Mouse (Mus musculus): ENCODE measurements around the gene Capn10. TPM values are rescaled to one million over a fixed set of nuclear protein-coding genes. Genes with fewer than 3 reads are reported as not detected.

Capn10 gene
- polyA plus RNA-seq, 1 experiment from 2014 or later, result 35.2 TPM

- peaks cover 3% of the 10 kb centered on the region; the same call in 1 of the 2 replicates for H3K36me3 ChIP-seq
- no peak overlapping the region for H3K27ac ChIP-seq
- H3K27me3 ChIP-seq, result 0 out of 2 replicates have a peak, but pooled peaks cover 2% of the 10 kb centered on the region
- H3K4me1 ChIP-seq, result peaks cover 47% of the 10 kb centered on the region
- ATAC-seq (ENCODE audit: low FRiP score, low read depth), result no peak
- H3K9me3 ChIP-seq, result no peaks in the 10 kb centered on the region
- H3K4me3 ChIP-seq, result no peak overlapping the region
- 60% methylated on average over 4 of the region's 4 CpGs for WGBS
- H3K4me2 ChIP-seq (replicated peaks), result no peak overlapping the region
- no peak overlapping the region for H3K9ac ChIP-seq
These were observed 25.1 kb upstream of the Capn10 start for GRCm38 (mm10) chr1:92909068-92909467.

DNA sequence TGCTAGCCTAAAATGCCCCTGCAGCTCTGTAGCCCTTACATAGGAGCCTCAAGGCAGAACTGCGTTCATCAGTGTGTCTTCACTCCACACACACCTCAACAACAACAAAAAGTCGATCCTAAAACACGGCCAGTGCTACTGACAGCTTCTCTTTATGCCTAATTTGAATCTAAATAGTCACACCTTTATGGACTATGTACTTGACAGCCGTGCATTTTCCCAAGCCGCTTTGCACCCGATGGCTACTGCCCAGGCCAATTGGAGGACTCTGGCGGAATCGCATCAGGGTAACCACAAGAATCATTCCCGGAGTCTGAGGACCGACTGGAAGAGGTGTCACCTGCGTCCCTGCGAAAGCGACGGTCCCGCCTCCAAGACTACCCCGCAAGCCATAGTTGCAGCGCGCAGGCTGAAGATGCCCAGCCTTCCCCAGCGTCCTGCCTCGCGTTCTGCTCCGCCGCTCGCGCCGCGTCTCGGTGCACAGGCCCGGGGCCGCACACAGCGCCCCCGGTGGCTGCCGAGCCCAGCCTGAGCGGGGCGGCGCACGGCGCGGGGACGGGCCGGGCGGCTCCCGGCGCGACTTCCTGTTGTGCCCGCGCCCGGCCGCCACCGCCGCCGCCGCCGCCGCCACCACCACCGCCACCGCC lies 23.8 kb upstream of the Capn10 start, which contains the start of gene Rnpepl1:
Gene Rnpepl1, plus strand, starts transcription at position 545 of the 647 bp plus-strand sequence.
- H3K9ac ChIP-seq, result peak within 1 kb of the TSS; percentile 83
- no peaks in the 10 kb centered on the region for H3K9me3 ChIP-seq
- peak within 1 kb of the TSS; percentile 82 for H3K4me3 ChIP-seq
- H3K4me1 ChIP-seq, result peaks cover 47% of the 10 kb centered on the region
- H3K4me2 ChIP-seq (replicated peaks), result peak within 1 kb of the TSS; percentile 96
- H3K27me3 ChIP-seq, result 0 out of 2 replicates have a peak, but pooled peaks cover 2% of the 10 kb centered on the region
- peak within 1 kb of the TSS; percentile 92 for H3K27ac ChIP-seq
- WGBS, result under 1% methylated on average over 41 of the region's 57 CpGs
- peak; percentile 60; the same call in 1 of the 2 replicates for ATAC-seq (ENCODE audit: low FRiP score, low read depth)
- peaks cover 16% of the 10 kb centered on the region for H3K36me3 ChIP-seq

GRCm38 (mm10) chr1:92910925-92911720 lies 23.1 kb upstream of the Capn10 start:
- Histone ChIP-seq H3K4me3 (peak overlapping the region; percentile 82), H3K4me2 (replicated peaks) (peak overlapping the region; percentile 96), H3K27me3 (0 out of 2 replicates have a peak, but pooled peaks cover 2% of the 10 kb centered on the region), H3K27ac (peak overlapping the region; percentile 92), H3K4me1 (peaks cover 47% of the 10 kb centered on the region), H3K9me3 (no peaks in the 10 kb centered on the region), H3K9ac (peak overlapping the region; percentile 83), H3K36me3 (peaks cover 24% of the 10 kb centered on the region)
- WGBS, result 1% methylated on average over 70 of the region's 85 CpGs
- ATAC-seq (ENCODE audit: low FRiP score, low read depth), result peak; percentile 38

GRCm38 (mm10) chr1:92911721-92912138 lies 22.4 kb upstream of the Capn10 start:
- Histone ChIP-seq H3K27me3 (0 out of 2 replicates have a peak, but pooled peaks cover 2% of the 10 kb centered on the region), H3K4me1 (peaks cover 43% of the 10 kb centered on the region), H3K9ac (peak overlapping the region; percentile 83), H3K4me2 (replicated peaks) (peak overlapping the region; percentile 96), H3K27ac (peak overlapping the region; percentile 92; the same call in 1 of the 2 replicates), H3K4me3 (peak overlapping the region; percentile 82), H3K9me3 (no peaks in the 10 kb centered on the region), H3K36me3 (peaks cover 30% of the 10 kb centered on the region)
- WGBS, result 39% methylated on average over 8 of the region's 8 CpGs
- ATAC-seq (ENCODE audit: low FRiP score, low read depth), result no peak

GRCm38 (mm10) chr1:92912286-92912685 lies 21.9 kb upstream of the Capn10 start:
- H3K4me3 ChIP-seq, result peak overlapping the region; percentile 82

DNA sequence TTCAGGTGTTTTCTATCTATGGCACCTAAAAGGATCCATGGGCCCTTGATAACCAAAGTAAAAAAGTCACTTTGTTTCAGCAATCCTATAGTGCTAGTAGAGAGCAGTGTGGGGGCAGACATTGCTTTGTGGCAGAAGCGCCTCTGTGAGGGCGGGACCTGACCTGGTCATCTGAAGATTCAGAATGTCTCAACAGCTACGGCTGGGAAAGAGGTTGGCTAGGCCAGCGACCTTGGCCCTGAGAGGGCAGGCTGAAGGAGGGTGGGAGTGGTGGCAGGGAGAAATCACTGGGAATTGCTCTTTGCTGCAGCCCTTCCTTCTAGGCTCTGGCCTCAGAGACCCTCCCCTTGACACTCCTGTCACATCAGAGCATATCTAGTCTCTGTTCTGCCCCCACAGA lies 19.9 kb upstream of the Capn10 start:
- WGBS, result 84% methylated on average over 4 of the region's 4 CpGs

More at GRCm38 (mm10) chr1:92912286-92912685, 21.9 kb upstream of the Capn10 start:
- H3K9ac ChIP-seq, result peak overlapping the region; percentile 83
- peaks cover 42% of the 10 kb centered on the region for H3K4me1 ChIP-seq
- WGBS, result 38% methylated on average over 1 of the region's 1 CpGs
- H3K27me3 ChIP-seq, result 0 out of 2 replicates have a peak, but pooled peaks cover 2% of the 10 kb centered on the region
- no peaks in the 10 kb centered on the region for H3K9me3 ChIP-seq
- peak overlapping the region; percentile 96 for H3K4me2 ChIP-seq (replicated peaks)
- no peak overlapping the region for H3K27ac ChIP-seq
- peaks cover 36% of the 10 kb centered on the region for H3K36me3 ChIP-seq
- ATAC-seq (ENCODE audit: low FRiP score, low read depth), result no peak

DNA sequence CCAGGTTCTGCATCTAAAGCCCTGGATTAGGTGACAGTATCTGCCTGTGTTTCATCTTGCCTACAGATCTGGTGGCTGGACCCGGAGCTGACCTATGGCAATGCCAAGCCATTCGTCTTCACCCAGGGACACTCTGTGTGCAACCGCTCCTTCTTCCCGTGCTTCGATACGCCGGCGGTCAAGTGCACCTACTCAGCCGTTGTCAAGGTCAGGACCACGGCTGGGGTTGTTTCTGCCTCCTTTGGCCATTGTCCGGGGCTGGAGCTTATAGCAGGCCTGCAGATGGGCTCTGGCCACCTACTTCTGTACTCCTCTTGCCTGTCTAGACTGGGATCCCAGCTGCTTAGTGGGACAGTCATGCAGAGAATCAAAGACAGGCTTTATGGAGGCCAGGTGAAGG lies 19.2 kb upstream of the Capn10 start:
- no peak overlapping the region for H3K4me2 ChIP-seq (replicated peaks)
- 93% methylated on average over 11 of the region's 11 CpGs for WGBS
- no peaks in the 10 kb centered on the region for H3K27me3 ChIP-seq
- peaks cover 21% of the 10 kb centered on the region for H3K4me1 ChIP-seq
- H3K4me3 ChIP-seq, result no peak overlapping the region
- no peak overlapping the region for H3K9ac ChIP-seq
- H3K27ac ChIP-seq, result no peak overlapping the region
- ATAC-seq (ENCODE audit: low FRiP score, low read depth), result no peak
- H3K9me3 ChIP-seq, result no peaks in the 10 kb centered on the region
- H3K36me3 ChIP-seq, result peaks cover 63% of the 10 kb centered on the region

More for the DNA sequence above, 19.9 kb upstream of the Capn10 start:
- peaks cover 29% of the 10 kb centered on the region for H3K4me1 ChIP-seq
- no peak overlapping the region for H3K4me3 ChIP-seq
- H3K27ac ChIP-seq, result no peak overlapping the region
- H3K27me3 ChIP-seq, result 0 out of 2 replicates have a peak, but pooled peaks cover 2% of the 10 kb centered on the region
- H3K36me3 ChIP-seq, result peaks cover 55% of the 10 kb centered on the region
- H3K9me3 ChIP-seq, result no peaks in the 10 kb centered on the region
- ATAC-seq (ENCODE audit: low FRiP score, low read depth), result no peak
- no peak overlapping the region for H3K9ac ChIP-seq
- H3K4me2 ChIP-seq (replicated peaks), result no peak overlapping the region

GRCm38 (mm10) chr1:92916725-92917124 lies 17.5 kb upstream of the Capn10 start:
- Histone ChIP-seq H3K27me3 (no peaks in the 10 kb centered on the region), H3K9me3 (no peaks in the 10 kb centered on the region), H3K4me1 (peaks cover 13% of the 10 kb centered on the region), H3K9ac (no peak overlapping the region), H3K4me2 (replicated peaks) (no peak overlapping the region), H3K4me3 (no peak overlapping the region), H3K36me3 (peaks cover 76% of the 10 kb centered on the region), H3K27ac (no peak overlapping the region)
- 91% methylated on average over 9 of the region's 9 CpGs for WGBS
- no peak for ATAC-seq (ENCODE audit: low FRiP score, low read depth)

DNA sequence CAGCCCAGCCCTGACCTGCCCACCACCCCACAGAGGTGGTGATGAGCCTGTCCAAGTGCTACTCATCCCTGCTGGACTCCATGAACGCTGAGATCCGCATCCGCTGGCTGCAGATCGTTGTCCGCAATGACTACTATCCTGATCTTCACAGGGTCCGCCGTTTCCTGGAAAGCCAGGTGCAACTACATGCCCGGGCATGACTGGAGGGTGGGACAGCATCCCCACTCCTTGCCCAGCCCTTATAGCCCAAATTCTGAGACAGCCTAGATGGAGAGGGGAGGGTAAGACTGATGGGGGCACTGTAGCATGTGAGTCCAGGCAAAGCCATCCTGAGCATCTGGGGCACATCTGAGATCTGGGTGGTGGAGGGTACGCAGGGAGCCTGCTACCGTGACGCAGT lies 15.0 kb upstream of the Capn10 start:
- 94% methylated on average over 11 of the region's 11 CpGs for WGBS
- no peak for ATAC-seq (ENCODE audit: low FRiP score, low read depth)
- Histone ChIP-seq H3K9ac (no peak overlapping the region), H3K27ac (no peak overlapping the region), H3K4me3 (no peak overlapping the region), H3K27me3 (no peaks in the 10 kb centered on the region), H3K36me3 (peaks cover 72% of the 10 kb centered on the region), H3K9me3 (no peaks in the 10 kb centered on the region), H3K4me1 (no peaks in the 10 kb centered on the region), H3K4me2 (replicated peaks) (no peak overlapping the region)

DNA sequence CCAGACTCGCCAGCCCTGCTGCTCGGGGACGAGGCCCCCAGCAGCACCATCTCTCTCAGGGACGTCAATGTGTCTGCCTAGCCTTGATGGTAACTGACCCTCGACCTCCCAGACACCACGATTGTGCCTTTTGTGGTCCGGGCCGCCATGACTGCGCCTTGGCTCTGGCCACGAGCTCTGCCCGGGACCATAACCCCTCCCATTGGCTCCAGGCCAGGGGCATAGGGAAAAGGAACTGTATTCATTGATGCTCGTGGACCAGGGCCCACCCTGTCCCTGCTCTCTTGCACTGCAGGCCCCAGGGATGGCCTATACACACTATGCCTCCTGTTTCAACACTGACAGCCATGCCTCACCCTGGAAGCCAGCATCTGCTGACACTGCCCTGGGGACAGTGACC lies 14.4 kb upstream of the Capn10 start:
- Histone ChIP-seq H3K36me3 (peaks cover 66% of the 10 kb centered on the region), H3K9ac (no peak overlapping the region), H3K27ac (no peak overlapping the region), H3K4me2 (replicated peaks) (no peak overlapping the region), H3K27me3 (no peaks in the 10 kb centered on the region), H3K4me1 (no peaks in the 10 kb centered on the region), H3K4me3 (no peak overlapping the region), H3K9me3 (no peaks in the 10 kb centered on the region)
- WGBS, result 88% methylated on average over 12 of the region's 12 CpGs
- no peak for ATAC-seq (ENCODE audit: low FRiP score, low read depth)

- Histone ChIP-seq H3K4me3 (no peak overlapping the region), H3K9me3 (no peaks in the 10 kb centered on the region), H3K27me3 (no peaks in the 10 kb centered on the region), H3K9ac (no peak overlapping the region), H3K4me1 (no peaks in the 10 kb centered on the region), H3K27ac (no peak overlapping the region), H3K4me2 (replicated peaks) (no peak overlapping the region), H3K36me3 (peaks cover 57% of the 10 kb centered on the region)
- 83% methylated on average over 7 of the region's 7 CpGs for WGBS
- ATAC-seq (ENCODE audit: low FRiP score, low read depth), result no peak
These were observed 13.5 kb upstream of the Capn10 start for GRCm38 (mm10) chr1:92920474-92921200.
